Mouse (Mus musculus) frontal cortex, adult (tissue): Measurements from ENCODE around the gene Gm10053.

Experiments
- ATAC-seq: cut with Nextera tagmentation; 2 replicates; pipeline ENCODE4 v1.9.2; 2017; ENCODE audit warnings: mild to moderate bottlenecking, moderate library complexity, mixed read lengths; ENCODE audit not compliant: low TSS enrichment

Gene Gm10053

GRCm38 (mm10) chr19:24899578-24900544 lies 24.4 kb downstream of the Gm10053 start:
- no peak for ATAC-seq

- ATAC-seq, result no peak
Measured at GRCm38 (mm10) chr19:24900581-24901220, 25.2 kb downstream of the Gm10053 start, which contains the start of gene Foxd4. Gene Foxd4, minus strand, starts transcription at chr19:24901197.

GRCm38 (mm10) chr19:24901666-24902065 lies 26.2 kb downstream of the Gm10053 start:
- ATAC-seq, result no peak

GRCm38 (mm10) chr19:24902256-24902655 lies 26.8 kb downstream of the Gm10053 start:
- ATAC-seq, result no peak

GRCm38 (mm10) chr19:24902821-24903220 lies 27.3 kb downstream of the Gm10053 start:
- no peak for ATAC-seq

GRCm38 (mm10) chr19:24907655-24908054 lies 32.2 kb downstream of the Gm10053 start:
- ATAC-seq, result no peak

- ATAC-seq, result no peak
Measured at GRCm38 (mm10) chr19:24908385-24909155, 33.1 kb downstream of the Gm10053 start.

GRCm38 (mm10) chr19:24920866-24921265 lies 45.4 kb downstream of the Gm10053 start:
- ATAC-seq, result no peak
